Mouse (Mus musculus) hindbrain, embryonic 15.5 days (tissue): ENCODE data around the gene Ttc39b. TPM values are rescaled to one million over a fixed set of nuclear protein-coding genes. Genes with fewer than 3 reads are reported as not detected.
A peak's percentile ranks its signal among the peaks of the same experiment; 100 is the strongest.

Source experiments
- ATAC-seq: fragments of 200-750 bp; cut with Nextera tagmentation; 2 replicates; pipeline ENCODE4 v1.8.0; 2017; ENCODE audit warnings: low read depth, moderate number of reproducible peaks, moderate TSS enrichment; ENCODE audit not compliant: low FRiP score
- H3K27ac ChIP-seq: fragments of 300-500 bp; sonication (generic); replicated peaks from 2 replicates; pipeline ENCODE4 v1.5.1; 2015; ENCODE audit warnings: mild to moderate bottlenecking, inconsistent platforms
- H3K27me3 ChIP-seq: fragments of 300-500 bp; sonication (generic); 2 replicates; pipeline ENCODE4 v1.6.1; 2015; ENCODE audit warnings: control low read depth, inconsistent platforms
- H3K36me3 ChIP-seq: fragments of 300-500 bp; sonication (generic); 2 replicates; pipeline ENCODE4 v1.6.1; 2015; ENCODE audit warnings: control low read depth, inconsistent platforms
- H3K4me1 ChIP-seq: fragments of 300-500 bp; sonication (generic); replicated peaks from 2 replicates; pipeline ENCODE4 v1.6.1; 2015; ENCODE audit warnings: control low read depth, inconsistent platforms
- H3K4me2 ChIP-seq: fragments of 300-500 bp; sonication (generic); 2 replicates; pipeline ENCODE4 v1.6.1; 2015; ENCODE audit warnings: moderate library complexity, mild to moderate bottlenecking, inconsistent platforms
- H3K4me3 ChIP-seq: fragments of 300-500 bp; sonication (generic); 2 replicates; pipeline ENCODE4 v1.5.1; 2015; ENCODE audit warnings: mild to moderate bottlenecking, inconsistent platforms
- H3K9ac ChIP-seq: fragments of 300-500 bp; sonication (generic); 2 replicates; pipeline ENCODE4 v1.6.1; 2015; ENCODE audit warnings: inconsistent platforms
- H3K9me3 ChIP-seq: fragments of 300-500 bp; sonication (generic); 2 replicates; pipeline ENCODE4 v1.6.1; 2016; ENCODE audit warnings: control low read depth, inconsistent platforms
- WGBS: fragments of 180-500 bp; shearing (Covaris S2); methylation state at CpG from one replicate; pipeline ENCODE4 v1.1.7; 2015; 5-methylcytosine and 5-hydroxymethylcytosine counted together
- polyA plus RNA-seq: library from polyadenylated mRNA; unstranded; fragments of >200 nt; fragmentation: Nextera tagmentation; extraction: Ambion mirVana; gene quantifications from 2 replicates; pipeline ENCODE4 v1.2.1, GENCODE M21; 2015

Gene Ttc39b
- polyA plus RNA-seq, 1 experiment from 2014 or later: 6.8 TPM

- no peaks in the 10 kb centered on the region for H3K27me3 ChIP-seq
- H3K4me2 ChIP-seq: no peak overlapping the region
- no peak overlapping the region for H3K9ac ChIP-seq
- WGBS: 84% methylated on average over 5 of the region's 5 CpGs
- H3K27ac ChIP-seq: no peak overlapping the region
- H3K36me3 ChIP-seq: no peaks in the 10 kb centered on the region
- H3K4me1 ChIP-seq: no peaks in the 10 kb centered on the region
- no peak overlapping the region for H3K4me3 ChIP-seq
- no peak for ATAC-seq
- H3K9me3 ChIP-seq: no peaks in the 10 kb centered on the region
These were observed 104.8 kb downstream of the Ttc39b start for GRCm38 (mm10) chr4:83219253-83219652.

- Histone ChIP-seq H3K9me3 (no peaks in the 10 kb centered on the region), H3K4me1 (no peaks in the 10 kb centered on the region), H3K27me3 (no peaks in the 10 kb centered on the region), H3K9ac (no peak overlapping the region), H3K27ac (no peak overlapping the region), H3K4me3 (no peak overlapping the region), H3K4me2 (no peak overlapping the region), H3K36me3 (no peaks in the 10 kb centered on the region)
- no peak for ATAC-seq
- WGBS: 90% methylated on average over 5 of the region's 5 CpGs
These were observed 106.9 kb downstream of the Ttc39b start for GRCm38 (mm10) chr4:83217128-83217527.

GRCm38 (mm10) chr4:83216381-83216780 lies 107.7 kb downstream of the Ttc39b start:
- Histone ChIP-seq H3K36me3 (no peaks in the 10 kb centered on the region), H3K27ac (no peak overlapping the region), H3K9ac (no peak overlapping the region), H3K27me3 (no peaks in the 10 kb centered on the region), H3K4me3 (no peak overlapping the region), H3K9me3 (no peaks in the 10 kb centered on the region), H3K4me2 (no peak overlapping the region), H3K4me1 (no peaks in the 10 kb centered on the region)
- whole genome bisulfite sequencing: 81% methylated on average over 7 of the region's 7 CpGs
- ATAC-seq: no peak

GRCm38 (mm10) chr4:83215776-83216175 lies 108.3 kb downstream of the Ttc39b start:
- H3K4me2 ChIP-seq: no peak overlapping the region
- no peaks in the 10 kb centered on the region for H3K27me3 ChIP-seq
- no peaks in the 10 kb centered on the region for H3K4me1 ChIP-seq
- H3K27ac ChIP-seq: no peak overlapping the region
- H3K9me3 ChIP-seq: no peaks in the 10 kb centered on the region
- no peak for ATAC-seq
- H3K36me3 ChIP-seq: no peaks in the 10 kb centered on the region
- no peak overlapping the region for H3K9ac ChIP-seq
- no peak overlapping the region for H3K4me3 ChIP-seq
- WGBS: 91% methylated on average over 1 of the region's 1 CpGs

GRCm38 (mm10) chr4:83214822-83215558 lies 109.1 kb downstream of the Ttc39b start:
- Histone ChIP-seq H3K4me1 (no peaks in the 10 kb centered on the region), H3K9ac (no peak overlapping the region), H3K9me3 (no peaks in the 10 kb centered on the region), H3K27me3 (no peaks in the 10 kb centered on the region), H3K4me2 (no peak overlapping the region), H3K4me3 (no peak overlapping the region), H3K27ac (no peak overlapping the region; the same call in 1 of the 2 replicates), H3K36me3 (no peaks in the 10 kb centered on the region)
- WGBS: 73% methylated on average over 9 of the region's 9 CpGs
- no peak for ATAC-seq

GRCm38 (mm10) chr4:83213752-83214151 lies 110.3 kb downstream of the Ttc39b start:
- no peak overlapping the region for H3K27ac ChIP-seq
- H3K9me3 ChIP-seq: no peaks in the 10 kb centered on the region
- H3K4me3 ChIP-seq: no peak overlapping the region
- no peaks in the 10 kb centered on the region for H3K4me1 ChIP-seq
- H3K9ac ChIP-seq: no peak overlapping the region
- no peaks in the 10 kb centered on the region for H3K36me3 ChIP-seq
- ATAC-seq: no peak
- no peak overlapping the region for H3K4me2 ChIP-seq
- 84% methylated on average over 6 of the region's 6 CpGs for WGBS
- H3K27me3 ChIP-seq: no peaks in the 10 kb centered on the region

- Histone ChIP-seq H3K36me3 (no peaks in the 10 kb centered on the region), H3K27me3 (no peaks in the 10 kb centered on the region), H3K4me1 (peaks cover 15% of the 10 kb centered on the region), H3K27ac (0 out of 2 replicates have a peak overlapping the region, but pooled peaks have one; percentile 30), H3K4me3 (no peak overlapping the region), H3K9ac (no peak overlapping the region), H3K4me2 (no peak overlapping the region), H3K9me3 (no peaks in the 10 kb centered on the region)
- ATAC-seq: peak; percentile 27; the same call in 1 of the 2 replicates
- WGBS: 62% methylated on average over 12 of the region's 12 CpGs
These were observed 112.3 kb downstream of the Ttc39b start for GRCm38 (mm10) chr4:83211709-83212108.

- H3K27ac ChIP-seq: no peak overlapping the region
- H3K4me1 ChIP-seq: peaks cover 18% of the 10 kb centered on the region
- H3K9ac ChIP-seq: no peak overlapping the region
- WGBS: 82% methylated on average over 6 of the region's 6 CpGs
- ATAC-seq: no peak
- no peaks in the 10 kb centered on the region for H3K9me3 ChIP-seq
- H3K36me3 ChIP-seq: no peaks in the 10 kb centered on the region
- no peak overlapping the region for H3K4me2 ChIP-seq
- H3K27me3 ChIP-seq: no peaks in the 10 kb centered on the region
- H3K4me3 ChIP-seq: no peak overlapping the region
These were observed 113.6 kb downstream of the Ttc39b start for GRCm38 (mm10) chr4:83210437-83210836.

- Histone ChIP-seq H3K27ac (peak overlapping the region; percentile 81), H3K27me3 (no peaks in the 10 kb centered on the region), H3K4me3 (no peak overlapping the region), H3K4me2 (peak overlapping the region; percentile 26; the same call in 1 of the 2 replicates), H3K9me3 (no peaks in the 10 kb centered on the region), H3K9ac (no peak overlapping the region), H3K36me3 (no peaks in the 10 kb centered on the region), H3K4me1 (peaks cover 18% of the 10 kb centered on the region)
- WGBS: 32% methylated on average over 10 of the region's 10 CpGs
- peak; percentile 82 for ATAC-seq
These were observed 117.1 kb downstream of the Ttc39b start for GRCm38 (mm10) chr4:83206803-83207586.

- no peak overlapping the region for H3K9ac ChIP-seq
- no peaks in the 10 kb centered on the region for H3K9me3 ChIP-seq
- H3K4me2 ChIP-seq: peak overlapping the region; percentile 26; the same call in 1 of the 2 replicates
- H3K27me3 ChIP-seq: no peaks in the 10 kb centered on the region
- no peaks in the 10 kb centered on the region for H3K36me3 ChIP-seq
- no peak for ATAC-seq
- H3K4me1 ChIP-seq: peaks cover 18% of the 10 kb centered on the region
- no peak overlapping the region for H3K4me3 ChIP-seq
- WGBS: 58% methylated on average over 2 of the region's 2 CpGs
- H3K27ac ChIP-seq: peak overlapping the region; percentile 81
These were observed 117.6 kb downstream of the Ttc39b start for GRCm38 (mm10) chr4:83206416-83206802.

- WGBS: 78% methylated on average over 8 of the region's 8 CpGs
- H3K4me1 ChIP-seq: no peaks in the 10 kb centered on the region
- no peak overlapping the region for H3K9ac ChIP-seq
- H3K27ac ChIP-seq: no peak overlapping the region
- no peak overlapping the region for H3K4me2 ChIP-seq
- no peaks in the 10 kb centered on the region for H3K36me3 ChIP-seq
- H3K4me3 ChIP-seq: no peak overlapping the region
- no peaks in the 10 kb centered on the region for H3K27me3 ChIP-seq
- no peaks in the 10 kb centered on the region for H3K9me3 ChIP-seq
- ATAC-seq: no peak
These were observed 124.7 kb downstream of the Ttc39b start for GRCm38 (mm10) chr4:83199391-83199790.

- Histone ChIP-seq H3K4me1 (no peaks in the 10 kb centered on the region), H3K36me3 (no peaks in the 10 kb centered on the region), H3K9ac (no peak overlapping the region), H3K4me3 (no peak overlapping the region), H3K27ac (no peak overlapping the region), H3K27me3 (no peaks in the 10 kb centered on the region), H3K4me2 (no peak overlapping the region), H3K9me3 (no peaks in the 10 kb centered on the region)
- ATAC-seq: no peak
- 86% methylated on average over 3 of the region's 3 CpGs for WGBS
These were observed 125.9 kb downstream of the Ttc39b start for GRCm38 (mm10) chr4:83198123-83198522.
